Mouse (Mus musculus) cortical plate, adult 2 months (tissue): ENCODE measurements around the gene Pym1.

Experiments used
- CTCF ChIP-seq: fragments of 200-500 bp; IDR thresholded peaks from 2 replicates; pipeline ENCODE4 v1.5.1; 2011; ENCODE audit warnings: mild to moderate bottlenecking, control low read depth, low read length; ENCODE audit not compliant: insufficient read depth; ENCODE audit errors: extremely low read depth
- POLR2A ChIP-seq: fragments of 200-500 bp; IDR thresholded peaks from 2 replicates; pipeline ENCODE4 v1.6.1; 2011; ENCODE audit warnings: mild to moderate bottlenecking, low read length, control low read depth; ENCODE audit not compliant: insufficient read depth; ENCODE audit errors: extremely low read depth

- TF ChIP-seq CTCF: no peak
- no peak for TF ChIP-seq POLR2A
Observed at GRCm38 (mm10) chr10:128699611-128700010, 48.1 kb upstream of the Pym1 start.
